Mouse (Mus musculus): ENCODE results near the gene Stk38l.

DNA sequence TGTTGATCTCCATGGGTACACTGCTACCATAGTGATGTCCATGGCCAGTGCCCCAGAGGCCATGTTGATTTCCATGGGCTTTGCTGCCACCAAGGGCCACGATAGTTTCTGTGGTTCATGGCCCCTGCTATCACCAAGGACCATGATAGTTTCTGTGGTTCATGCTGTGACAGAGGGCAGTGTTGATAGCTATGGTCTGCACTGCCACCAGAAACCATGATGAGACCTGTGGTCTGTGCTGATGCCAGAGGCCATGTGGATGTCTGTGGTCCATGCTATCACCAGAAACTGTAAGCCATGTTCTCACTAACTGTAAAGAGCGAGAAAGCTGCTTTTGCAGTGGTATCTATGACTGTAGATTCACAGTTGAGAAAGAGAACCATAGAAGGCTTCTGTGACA lies 30.3 kb downstream of the Stk38l start:
- TF ChIP-seq CTCF (IDR thresholded peaks at IDR 0.05) (no peak), EP300 (IDR thresholded peaks at IDR 0.05) (no peak)
